Mouse (Mus musculus): ENCODE data around the gene Dpp6. TPM values are rescaled to one million over a fixed set of nuclear protein-coding genes. Genes with fewer than 3 reads are reported as not detected.
A peak's percentile ranks its signal among the peaks of the same experiment; 100 is the strongest.

Dpp6 gene
- polyA plus RNA-seq, 1 experiment from 2014 or later: 26.7 TPM

DNA sequence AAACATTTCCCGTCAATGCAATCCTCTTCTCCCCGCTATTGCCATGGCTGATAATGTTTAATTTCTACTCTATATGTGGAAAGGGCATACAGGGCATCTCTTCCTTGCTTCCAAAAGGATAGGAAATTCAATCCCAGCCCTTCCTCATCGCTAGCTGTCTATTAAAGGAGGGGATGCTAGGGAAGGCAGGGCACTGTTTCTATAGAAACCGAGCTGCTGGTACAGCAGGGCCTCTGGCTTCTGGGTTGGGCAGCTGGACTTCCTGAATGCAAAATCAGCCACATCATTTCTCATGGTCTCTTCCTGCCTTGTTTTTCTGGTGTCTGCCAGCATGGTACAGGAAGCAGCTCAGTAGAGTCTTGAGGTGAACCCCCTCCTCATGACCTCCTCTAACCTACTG, 243.1 kb downstream of the Dpp6 start:
- no peak overlapping the region for H3K27ac ChIP-seq (ENCODE audit: low read depth, low read length)
- 73% methylated on average over 4 of the region's 4 CpGs for WGBS
- H3K4me3 ChIP-seq (ENCODE audit: low read depth, low read length): no peak overlapping the region

DNA sequence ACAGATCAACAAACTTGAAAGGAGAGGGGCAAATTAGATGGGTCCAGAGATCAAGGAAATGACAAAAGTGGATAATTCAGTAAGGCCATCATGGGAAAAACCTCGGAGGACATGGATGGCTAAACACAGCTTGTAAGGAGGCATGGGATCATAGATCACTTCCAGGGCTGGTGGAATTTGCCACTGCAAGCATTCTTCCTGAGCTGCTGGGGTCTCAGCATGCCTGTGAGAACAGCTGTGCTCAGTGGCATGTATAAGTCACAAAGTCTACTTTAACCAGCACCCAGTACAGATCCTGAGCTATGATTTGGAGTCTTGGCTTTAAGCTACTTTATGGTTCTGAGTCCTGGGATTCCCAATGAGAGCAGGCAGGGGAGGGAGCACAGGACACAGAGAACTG, 246.9 kb downstream of the Dpp6 start:
- Histone ChIP-seq H3K4me2 (ENCODE audit: low read length) (no peak overlapping the region), H3K9me3 (replicated peaks; ENCODE audit: control insufficient read depth, low read length) (no peaks in the 10 kb centered on the region), H3K36me3 (ENCODE audit: control insufficient read depth, insufficient read depth, low read length) (no peaks in the 10 kb centered on the region), H3K9ac (ENCODE audit: low read length) (no peak overlapping the region), H3K27me3 (replicated peaks; ENCODE audit: control insufficient read depth, insufficient read depth, low read length) (no peaks in the 10 kb centered on the region), H3K4me3 (ENCODE audit: low read depth, low read length) (no peak overlapping the region), H3K4me1 (ENCODE audit: control insufficient read depth, insufficient read depth, low read length) (no peaks in the 10 kb centered on the region), H3K27ac (ENCODE audit: low read depth, low read length) (no peak overlapping the region)
- DNase-seq (ENCODE audit: low spot score) (no peak), ATAC-seq (no peak)
- 91% methylated on average over 1 of the region's 1 CpGs for WGBS

More for the DNA sequence above, 243.1 kb downstream of the Dpp6 start:
- no peaks in the 10 kb centered on the region for H3K36me3 ChIP-seq (ENCODE audit: control insufficient read depth, insufficient read depth, low read length)
- peak; percentile 19 for DNase-seq (ENCODE audit: low spot score)
- H3K9ac ChIP-seq (ENCODE audit: low read length): no peak overlapping the region
- H3K9me3 ChIP-seq (replicated peaks; ENCODE audit: control insufficient read depth, low read length): no peaks in the 10 kb centered on the region
- no peaks in the 10 kb centered on the region for H3K27me3 ChIP-seq (replicated peaks; ENCODE audit: control insufficient read depth, insufficient read depth, low read length)
- H3K4me2 ChIP-seq (ENCODE audit: low read length): no peak overlapping the region
- no peak for ATAC-seq
- no peaks in the 10 kb centered on the region for H3K4me1 ChIP-seq (ENCODE audit: control insufficient read depth, insufficient read depth, low read length)

DNA sequence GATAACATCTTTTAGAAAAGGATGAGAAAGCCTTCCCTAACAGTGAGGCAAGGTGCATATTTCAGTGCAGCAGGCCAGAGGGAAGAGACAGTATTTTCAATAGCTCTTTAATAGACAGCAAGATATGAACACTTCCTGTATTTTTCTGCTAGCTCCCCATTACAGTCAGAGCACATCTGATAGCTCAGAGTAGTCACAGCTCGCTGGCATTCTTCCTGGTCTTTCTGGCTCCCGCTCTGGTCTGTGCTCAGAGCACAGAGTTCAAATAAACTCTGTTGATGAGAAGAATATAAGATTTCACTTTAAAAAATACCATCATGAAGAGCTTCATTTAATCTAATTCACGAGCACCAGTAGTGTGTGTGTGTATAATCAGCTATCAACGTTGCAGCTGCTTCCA, 249.8 kb downstream of the Dpp6 start:
- H3K36me3 ChIP-seq (ENCODE audit: control insufficient read depth, insufficient read depth, low read length): no peaks in the 10 kb centered on the region
- no peaks in the 10 kb centered on the region for H3K4me1 ChIP-seq (ENCODE audit: control insufficient read depth, insufficient read depth, low read length)
- H3K27ac ChIP-seq (ENCODE audit: low read depth, low read length): no peak overlapping the region
- ATAC-seq (no peak), DNase-seq (ENCODE audit: low spot score) (no peak)
- no peaks in the 10 kb centered on the region for H3K9me3 ChIP-seq (replicated peaks; ENCODE audit: control insufficient read depth, low read length)
- H3K4me2 ChIP-seq (ENCODE audit: low read length): no peak overlapping the region
- H3K27me3 ChIP-seq (replicated peaks; ENCODE audit: control insufficient read depth, insufficient read depth, low read length): no peaks in the 10 kb centered on the region
- H3K9ac ChIP-seq (ENCODE audit: low read length): no peak overlapping the region
- H3K4me3 ChIP-seq (ENCODE audit: low read depth, low read length): no peak overlapping the region
- WGBS: 75% methylated on average over 4 of the region's 4 CpGs

DNA sequence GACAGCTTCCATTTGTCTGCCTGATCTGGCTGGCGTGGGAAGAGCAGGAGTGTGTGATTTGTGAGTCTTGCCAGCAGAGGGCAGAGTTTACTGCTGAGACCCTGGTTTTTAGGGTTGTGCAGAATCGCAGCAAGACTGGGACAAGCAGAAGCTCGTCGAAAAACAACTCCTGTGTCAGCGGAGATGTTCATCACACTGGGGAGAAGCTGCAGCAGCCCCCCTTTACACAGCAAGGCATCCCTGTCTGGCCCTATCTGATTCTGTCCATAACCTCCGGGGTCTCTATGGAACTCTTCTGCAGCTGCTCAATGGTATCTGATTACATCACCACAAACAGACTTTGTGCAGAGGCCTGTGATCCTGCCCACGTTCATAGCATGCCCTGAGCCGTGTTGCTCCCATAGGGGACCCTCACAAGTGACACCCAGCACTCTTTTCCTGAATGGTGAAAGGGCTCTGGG, 258.2 kb downstream of the Dpp6 start:
- Histone ChIP-seq H3K9me3 (replicated peaks; ENCODE audit: control insufficient read depth, low read length) (no peaks in the 10 kb centered on the region), H3K4me1 (ENCODE audit: control insufficient read depth, insufficient read depth, low read length) (no peaks in the 10 kb centered on the region), H3K36me3 (ENCODE audit: control insufficient read depth, insufficient read depth, low read length) (no peaks in the 10 kb centered on the region), H3K9ac (ENCODE audit: low read length) (no peak overlapping the region), H3K4me3 (ENCODE audit: low read depth, low read length) (no peak overlapping the region), H3K27me3 (replicated peaks; ENCODE audit: control insufficient read depth, insufficient read depth, low read length) (no peaks in the 10 kb centered on the region), H3K4me2 (ENCODE audit: low read length) (no peak overlapping the region), H3K27ac (ENCODE audit: low read depth, low read length) (no peak overlapping the region)
- ATAC-seq (peak; percentile 81), DNase-seq (ENCODE audit: low spot score) (peak; percentile 86)
- 15% methylated on average over 8 of the region's 8 CpGs for WGBS

DNA sequence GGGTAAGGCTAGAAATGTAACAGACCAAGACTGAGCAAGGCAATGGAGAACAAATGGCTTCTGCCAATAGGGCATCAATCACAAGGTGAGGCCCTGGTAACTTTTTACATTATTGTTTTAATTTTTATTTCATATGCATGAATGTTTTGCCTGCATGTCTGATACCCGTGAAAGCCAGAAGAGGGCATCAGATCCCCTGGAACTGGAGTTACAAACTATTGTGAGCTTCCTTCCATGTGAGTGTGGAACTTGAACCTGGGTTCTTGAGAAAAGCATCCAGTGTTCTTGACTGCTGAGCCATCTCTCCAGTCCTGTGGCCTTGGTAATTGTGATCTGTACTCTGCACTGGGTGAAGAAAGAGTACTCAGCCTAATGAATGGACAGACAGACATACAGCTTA, 259.0 kb downstream of the Dpp6 start:
- Histone ChIP-seq H3K9me3 (replicated peaks; ENCODE audit: control insufficient read depth, low read length) (no peaks in the 10 kb centered on the region), H3K4me1 (ENCODE audit: control insufficient read depth, insufficient read depth, low read length) (no peaks in the 10 kb centered on the region), H3K4me3 (ENCODE audit: low read depth, low read length) (no peak overlapping the region), H3K9ac (ENCODE audit: low read length) (no peak overlapping the region), H3K27me3 (replicated peaks; ENCODE audit: control insufficient read depth, insufficient read depth, low read length) (no peaks in the 10 kb centered on the region), H3K36me3 (ENCODE audit: control insufficient read depth, insufficient read depth, low read length) (no peaks in the 10 kb centered on the region), H3K27ac (ENCODE audit: low read depth, low read length) (no peak overlapping the region), H3K4me2 (ENCODE audit: low read length) (no peak overlapping the region)
- 36% methylated on average over 1 of the region's 1 CpGs for whole genome bisulfite sequencing
- DNase-seq (ENCODE audit: low spot score): peak; percentile 25
- no peak for ATAC-seq

DNA sequence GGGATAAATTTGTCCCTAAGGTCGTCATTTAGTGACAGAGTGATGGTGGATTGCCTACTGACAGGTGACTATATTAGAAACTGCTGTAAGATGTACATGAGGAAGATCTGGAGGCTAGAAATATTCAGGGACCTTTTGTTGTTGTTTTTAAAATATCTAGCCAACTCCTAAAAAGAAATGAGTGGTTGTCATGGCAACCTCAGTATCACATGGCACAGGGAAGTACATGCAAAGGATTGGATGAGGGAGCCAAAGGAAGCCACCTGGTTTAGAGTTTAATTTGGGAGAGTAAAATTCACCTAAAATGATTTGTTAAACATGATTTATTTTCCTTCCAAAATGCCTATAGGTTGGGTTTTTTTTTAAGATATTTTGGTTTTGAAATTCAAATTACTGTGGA, 260.8 kb downstream of the Dpp6 start:
- Histone ChIP-seq H3K4me3 (ENCODE audit: low read depth, low read length) (no peak overlapping the region), H3K9ac (ENCODE audit: low read length) (no peak overlapping the region), H3K27me3 (replicated peaks; ENCODE audit: control insufficient read depth, insufficient read depth, low read length) (no peaks in the 10 kb centered on the region), H3K36me3 (ENCODE audit: control insufficient read depth, insufficient read depth, low read length) (no peaks in the 10 kb centered on the region), H3K4me1 (ENCODE audit: control insufficient read depth, insufficient read depth, low read length) (no peaks in the 10 kb centered on the region), H3K4me2 (ENCODE audit: low read length) (no peak overlapping the region), H3K9me3 (replicated peaks; ENCODE audit: control insufficient read depth, low read length) (no peaks in the 10 kb centered on the region), H3K27ac (ENCODE audit: low read depth, low read length) (no peak overlapping the region)
- DNase-seq (ENCODE audit: low spot score) (peak; percentile 26), ATAC-seq (no peak)
- WGBS: 68% methylated on average over 1 of the region's 1 CpGs

DNA sequence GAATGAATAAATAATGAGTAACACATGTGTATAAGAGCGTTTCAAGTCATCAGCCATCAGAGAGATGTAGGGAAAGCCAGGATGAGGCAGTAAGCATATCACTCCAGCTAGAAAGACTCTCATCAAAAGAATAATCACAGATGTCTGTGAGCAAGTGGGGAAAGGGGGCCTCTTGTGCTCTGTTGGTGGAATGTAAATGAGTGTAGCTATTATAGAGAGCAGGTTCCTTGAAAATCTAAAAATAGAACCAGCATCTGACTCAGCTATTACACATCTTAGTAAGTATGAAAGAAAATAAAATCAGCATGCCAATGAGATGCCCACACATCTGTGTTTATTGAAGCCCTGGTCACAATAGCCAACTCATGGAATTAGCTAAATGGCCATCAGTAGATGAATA, 264.3 kb downstream of the Dpp6 start:
- WGBS: 26% methylated on average over 1 of the region's 1 CpGs
- Histone ChIP-seq H3K27ac (ENCODE audit: low read depth, low read length) (peak overlapping the region; percentile 63), H3K36me3 (ENCODE audit: control insufficient read depth, insufficient read depth, low read length) (no peaks in the 10 kb centered on the region), H3K4me1 (ENCODE audit: control insufficient read depth, insufficient read depth, low read length) (no peaks in the 10 kb centered on the region), H3K9me3 (replicated peaks; ENCODE audit: control insufficient read depth, low read length) (no peaks in the 10 kb centered on the region), H3K27me3 (replicated peaks; ENCODE audit: control insufficient read depth, insufficient read depth, low read length) (no peaks in the 10 kb centered on the region), H3K4me2 (ENCODE audit: low read length) (no peak overlapping the region), H3K4me3 (ENCODE audit: low read depth, low read length) (no peak overlapping the region), H3K9ac (ENCODE audit: low read length) (no peak overlapping the region)
- DNase-seq (ENCODE audit: low spot score) (peak; percentile 78), ATAC-seq (peak; percentile 93)

DNA sequence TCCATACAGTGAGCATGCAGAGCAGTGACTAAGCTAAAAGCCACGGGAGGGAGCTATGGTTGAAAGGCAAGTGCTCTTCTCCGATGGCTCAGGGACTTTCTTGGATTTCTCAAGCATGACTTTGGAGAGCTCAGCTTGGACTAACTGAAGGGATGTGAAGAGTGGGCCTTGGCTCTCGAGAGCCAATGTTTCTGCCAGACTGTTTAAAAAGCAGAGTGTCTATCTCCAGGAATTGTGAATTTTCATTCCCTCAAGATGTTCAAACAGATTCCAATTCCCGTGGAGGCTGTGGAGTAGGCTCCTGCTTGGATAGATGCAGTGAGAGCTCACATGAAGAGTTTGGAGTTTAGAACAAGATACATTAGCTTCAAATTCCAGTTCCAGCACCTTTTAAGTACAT, 266.8 kb downstream of the Dpp6 start:
- no peak overlapping the region for H3K9ac ChIP-seq (ENCODE audit: low read length)
- 76% methylated on average over 4 of the region's 4 CpGs for WGBS
- H3K36me3 ChIP-seq (ENCODE audit: control insufficient read depth, insufficient read depth, low read length): no peaks in the 10 kb centered on the region
- H3K9me3 ChIP-seq (replicated peaks; ENCODE audit: control insufficient read depth, low read length): no peaks in the 10 kb centered on the region
- no peaks in the 10 kb centered on the region for H3K4me1 ChIP-seq (ENCODE audit: control insufficient read depth, insufficient read depth, low read length)
- no peak overlapping the region for H3K4me2 ChIP-seq (ENCODE audit: low read length)
- H3K27me3 ChIP-seq (replicated peaks; ENCODE audit: control insufficient read depth, insufficient read depth, low read length): no peaks in the 10 kb centered on the region
- DNase-seq (ENCODE audit: low spot score) (no peak), ATAC-seq (no peak)
- no peak overlapping the region for H3K27ac ChIP-seq (ENCODE audit: low read depth, low read length)
- no peak overlapping the region for H3K4me3 ChIP-seq (ENCODE audit: low read depth, low read length)

DNA sequence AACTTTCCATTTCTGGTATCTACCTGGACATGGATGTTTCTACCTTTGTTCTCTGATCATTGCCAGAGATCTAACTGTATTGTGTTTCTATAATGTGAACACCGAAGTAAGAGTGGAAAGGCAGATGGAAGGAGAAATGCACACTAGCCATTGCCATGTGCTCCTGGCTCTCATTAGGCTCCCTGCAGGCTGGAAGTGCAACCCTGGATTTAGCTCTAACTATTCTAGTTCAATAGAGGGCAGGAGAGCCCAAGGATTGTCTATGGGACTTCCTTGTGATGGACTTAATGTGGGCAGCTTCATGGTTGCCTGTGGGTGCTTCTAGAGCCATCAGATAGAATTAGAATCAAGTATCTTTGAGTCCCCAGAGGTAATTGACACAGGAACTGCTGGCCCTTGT, 291.2 kb downstream of the Dpp6 start:
- Histone ChIP-seq H3K9ac (ENCODE audit: low read length) (no peak overlapping the region), H3K4me1 (ENCODE audit: control insufficient read depth, insufficient read depth, low read length) (no peaks in the 10 kb centered on the region), H3K4me2 (ENCODE audit: low read length) (no peak overlapping the region), H3K4me3 (ENCODE audit: low read depth, low read length) (no peak overlapping the region), H3K9me3 (replicated peaks; ENCODE audit: control insufficient read depth, low read length) (no peaks in the 10 kb centered on the region), H3K27me3 (replicated peaks; ENCODE audit: control insufficient read depth, insufficient read depth, low read length) (no peaks in the 10 kb centered on the region), H3K27ac (ENCODE audit: low read depth, low read length) (no peak overlapping the region), H3K36me3 (ENCODE audit: control insufficient read depth, insufficient read depth, low read length) (no peaks in the 10 kb centered on the region)
- no peak for DNase-seq (ENCODE audit: low spot score)
- 100% methylated on average over 1 of the region's 1 CpGs for WGBS
- no peak for ATAC-seq

All from forebrain, embryonic 14.5 days (tissue).